Mouse (Mus musculus): ENCODE results near the gene Cib4. TPM values are rescaled to one million over a fixed set of nuclear protein-coding genes. Genes with fewer than 3 reads are reported as not detected.

Gene Cib4
- polyA plus RNA-seq, 1 experiment from 2014 or later, result not detected

DNA sequence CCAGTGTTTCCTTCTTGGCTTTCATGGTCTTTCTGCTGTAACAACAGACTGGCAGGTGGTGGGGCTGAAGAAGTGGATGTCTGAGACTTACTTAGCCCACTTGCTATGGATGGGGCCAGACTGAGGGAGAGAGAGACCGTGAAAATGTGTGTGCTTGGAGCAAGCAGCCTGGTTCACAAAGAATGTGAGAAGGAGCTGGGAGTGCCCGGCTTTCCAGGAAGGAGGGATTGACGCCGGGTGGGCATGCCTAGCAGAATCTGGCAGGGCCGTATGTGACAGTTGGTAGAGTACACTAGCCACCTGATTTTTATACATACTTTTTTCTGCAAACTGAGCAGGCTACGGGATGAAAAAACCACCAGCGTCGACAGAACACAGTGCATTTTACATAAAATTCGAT, 79.3 kb downstream of the Cib4 start:
- H3K9ac ChIP-seq, result no peak overlapping the region
- no peak for ATAC-seq

GRCm38 (mm10) chr5:30465861-30466260, 79.8 kb downstream of the Cib4 start, which contains the start of gene 1700001C02Rik:
Gene 1700001C02Rik (plus strand): TSS chr5:30466047.
- Histone ChIP-seq H3K4me3 (replicated peaks) (peak within 1 kb of the TSS; percentile 19; the same call in 1 of the 2 replicates), H3K27me3 (replicated peaks) (peaks cover 11% of the 10 kb centered on the region), H3K27ac (no peak within 1 kb of the TSS), H3K36me3 (no peaks in the 10 kb centered on the region), H3K4me2 (replicated peaks) (peak within 1 kb of the TSS; percentile 54), H3K9me3 (no peaks in the 10 kb centered on the region), H3K9ac (no peak within 1 kb of the TSS), H3K4me1 (replicated peaks) (peaks cover 16% of the 10 kb centered on the region; the same call in 1 of the 2 replicates)
- ATAC-seq, result 0 out of 2 replicates have a peak, but pooled peaks have one; percentile 31
- 13% methylated on average over 21 of the region's 21 CpGs for WGBS

More for the DNA sequence above, 79.3 kb downstream of the Cib4 start:
- no peaks in the 10 kb centered on the region for H3K9me3 ChIP-seq
- WGBS, result 36% methylated on average over 9 of the region's 9 CpGs
- H3K36me3 ChIP-seq, result no peaks in the 10 kb centered on the region
- H3K4me2 ChIP-seq (replicated peaks), result peak overlapping the region; percentile 54
- no peak overlapping the region for H3K27ac ChIP-seq
- peaks cover 16% of the 10 kb centered on the region; the same call in 1 of the 2 replicates for H3K4me1 ChIP-seq (replicated peaks)
- H3K27me3 ChIP-seq (replicated peaks), result peaks cover 11% of the 10 kb centered on the region
- peak overlapping the region; percentile 19; the same call in 1 of the 2 replicates for H3K4me3 ChIP-seq (replicated peaks)

DNA sequence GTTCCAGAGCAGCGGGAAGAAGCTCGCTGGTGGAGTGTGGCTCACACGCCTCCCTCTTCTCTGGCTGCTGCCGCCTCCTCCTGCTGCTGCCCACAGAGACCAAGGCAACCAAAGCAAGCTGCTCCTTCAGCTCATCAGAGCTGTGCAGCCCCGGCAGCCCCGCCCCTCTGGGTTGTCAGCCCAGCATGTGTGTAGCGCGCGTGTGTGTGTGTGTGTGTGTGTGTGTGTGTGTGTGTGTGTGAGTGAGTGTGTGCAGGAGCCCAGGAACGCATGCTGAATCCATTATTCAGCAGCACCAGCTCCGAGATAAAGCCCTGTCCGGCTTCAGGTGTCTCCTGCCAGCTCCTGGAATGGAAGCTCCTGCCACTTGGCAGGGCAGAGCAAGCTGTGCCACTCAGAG, 83.8 kb downstream of the Cib4 start, which contains the start of gene Otof:
Gene Otof (minus strand): TSS at position 112 of the 400 bp plus-strand sequence.
- peak; percentile 66 for ATAC-seq
- Histone ChIP-seq H3K27me3 (replicated peaks) (peaks cover 11% of the 10 kb centered on the region), H3K36me3 (no peaks in the 10 kb centered on the region), H3K4me3 (replicated peaks) (no peak within 1 kb of the TSS), H3K4me1 (replicated peaks) (peaks cover 16% of the 10 kb centered on the region; the same call in 1 of the 2 replicates), H3K9ac (no peak within 1 kb of the TSS), H3K27ac (no peak within 1 kb of the TSS), H3K9me3 (no peaks in the 10 kb centered on the region), H3K4me2 (replicated peaks) (0 out of 2 replicates have a peak within 1 kb of the TSS, but pooled peaks have one; percentile 11)
- WGBS, result 19% methylated on average over 12 of the region's 12 CpGs

- no peaks in the 10 kb centered on the region for H3K36me3 ChIP-seq
- ATAC-seq, result no peak
- 49% methylated on average over 4 of the region's 4 CpGs for WGBS
Observed at GRCm38 (mm10) chr5:30460155-30460554, 85.5 kb downstream of the Cib4 start.

DNA sequence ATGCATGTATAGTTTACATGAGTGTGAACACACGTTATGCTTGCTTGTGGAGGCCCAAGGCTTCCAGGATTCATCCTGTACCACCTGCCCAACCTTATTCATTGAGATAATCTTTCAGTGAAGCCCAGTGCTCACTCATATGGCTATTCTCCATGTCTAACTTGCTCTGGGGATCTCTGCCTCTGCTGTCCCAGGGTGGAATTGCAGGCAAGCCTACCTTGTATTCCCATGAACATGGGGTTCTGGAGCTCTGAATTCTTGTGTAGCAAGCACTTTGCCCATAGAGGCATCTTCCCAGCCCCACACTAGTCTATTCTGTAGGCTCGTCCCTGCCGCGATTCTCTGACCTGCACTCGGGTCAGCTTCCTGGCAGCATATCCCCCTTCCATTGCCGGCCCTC, 89.6 kb downstream of the Cib4 start:
- 40% methylated on average over 6 of the region's 6 CpGs for WGBS

More at GRCm38 (mm10) chr5:30460155-30460554, 85.5 kb downstream of the Cib4 start:
- Histone ChIP-seq H3K9ac (no peak overlapping the region), H3K4me2 (replicated peaks) (no peak overlapping the region), H3K9me3 (no peaks in the 10 kb centered on the region), H3K27me3 (replicated peaks) (0 out of 2 replicates have a peak, but pooled peaks cover 4% of the 10 kb centered on the region), H3K4me1 (replicated peaks) (peaks cover 10% of the 10 kb centered on the region; the same call in 1 of the 2 replicates), H3K4me3 (replicated peaks) (no peak overlapping the region), H3K27ac (no peak overlapping the region)

GRCm38 (mm10) chr5:30444327-30444895, 101.2 kb downstream of the Cib4 start:
- Histone ChIP-seq H3K4me1 (replicated peaks) (no peaks in the 10 kb centered on the region), H3K36me3 (no peaks in the 10 kb centered on the region), H3K27ac (no peak overlapping the region), H3K9ac (no peak overlapping the region), H3K9me3 (no peaks in the 10 kb centered on the region), H3K4me3 (replicated peaks) (no peak overlapping the region), H3K27me3 (replicated peaks) (no peaks in the 10 kb centered on the region), H3K4me2 (replicated peaks) (no peak overlapping the region)
- ATAC-seq, result no peak
- 74% methylated on average over 13 of the region's 13 CpGs for WGBS

More for the DNA sequence above, 89.6 kb downstream of the Cib4 start:
- Histone ChIP-seq H3K4me3 (replicated peaks) (no peak overlapping the region), H3K36me3 (no peaks in the 10 kb centered on the region), H3K4me2 (replicated peaks) (no peak overlapping the region), H3K9ac (no peak overlapping the region), H3K27me3 (replicated peaks) (no peaks in the 10 kb centered on the region), H3K9me3 (no peaks in the 10 kb centered on the region), H3K27ac (no peak overlapping the region), H3K4me1 (replicated peaks) (no peaks in the 10 kb centered on the region)
- ATAC-seq, result no peak

- H3K4me1 ChIP-seq (replicated peaks), result no peaks in the 10 kb centered on the region
- no peaks in the 10 kb centered on the region for H3K27me3 ChIP-seq (replicated peaks)
- no peak overlapping the region for H3K27ac ChIP-seq
- H3K4me3 ChIP-seq (replicated peaks), result no peak overlapping the region
- 68% methylated on average over 5 of the region's 5 CpGs for WGBS
- H3K4me2 ChIP-seq (replicated peaks), result no peak overlapping the region
- H3K36me3 ChIP-seq, result no peaks in the 10 kb centered on the region
- no peak for ATAC-seq
- H3K9ac ChIP-seq, result no peak overlapping the region
- H3K9me3 ChIP-seq, result no peaks in the 10 kb centered on the region
Observed at GRCm38 (mm10) chr5:30442196-30442595, 103.4 kb downstream of the Cib4 start.

DNA sequence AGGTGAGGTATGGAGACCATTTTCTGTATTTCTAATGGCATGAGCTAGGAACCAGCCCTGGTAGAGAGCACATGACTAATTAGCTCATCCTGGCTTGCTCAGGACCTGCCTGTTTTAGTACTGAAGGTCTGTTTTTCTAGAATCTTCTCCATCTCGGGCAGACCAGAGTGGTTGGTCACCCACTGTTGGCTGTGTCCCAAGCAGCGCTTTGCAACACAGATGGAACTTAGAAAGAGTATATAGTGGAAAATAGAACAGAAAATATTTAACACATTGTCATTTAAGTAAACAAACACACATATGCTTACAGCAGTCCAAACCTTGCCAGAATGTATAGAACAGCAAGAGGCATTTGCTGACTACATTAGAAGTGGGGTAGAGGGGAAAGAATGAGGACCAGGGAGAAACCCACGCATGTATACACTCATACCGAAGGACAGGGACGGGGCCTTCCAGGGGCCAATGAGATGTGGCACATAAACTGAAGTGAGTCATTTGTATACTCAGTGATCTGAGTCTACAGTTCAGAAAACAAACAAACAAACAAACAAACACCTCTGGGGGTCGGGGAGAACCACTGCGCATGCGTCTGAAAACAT, 105.2 kb downstream of the Cib4 start:
- Histone ChIP-seq H3K36me3 (no peaks in the 10 kb centered on the region), H3K4me2 (replicated peaks) (no peak overlapping the region), H3K9ac (no peak overlapping the region), H3K27me3 (replicated peaks) (no peaks in the 10 kb centered on the region), H3K9me3 (no peaks in the 10 kb centered on the region), H3K4me1 (replicated peaks) (no peaks in the 10 kb centered on the region), H3K4me3 (replicated peaks) (no peak overlapping the region), H3K27ac (no peak overlapping the region)
- 79% methylated on average over 8 of the region's 8 CpGs for WGBS
- ATAC-seq, result no peak

GRCm38 (mm10) chr5:30438931-30439330, 106.7 kb downstream of the Cib4 start:
- Histone ChIP-seq H3K27ac (no peak overlapping the region), H3K4me2 (replicated peaks) (no peak overlapping the region), H3K9me3 (no peaks in the 10 kb centered on the region), H3K4me1 (replicated peaks) (peaks cover under 1% of the 10 kb centered on the region; the same call in 1 of the 2 replicates), H3K4me3 (replicated peaks) (no peak overlapping the region), H3K9ac (no peak overlapping the region), H3K36me3 (no peaks in the 10 kb centered on the region), H3K27me3 (replicated peaks) (no peaks in the 10 kb centered on the region)
- WGBS, result 55% methylated on average over 2 of the region's 2 CpGs
- no peak for ATAC-seq

Other genes with a start within 250 kb of the Cib4 start
- gene Otof, start 83.9 kb downstream of the Cib4 start, polyA plus RNA-seq (2015; fragmentation: Nextera tagmentation; extraction: Ambion mirVana), result 0.66 and 0.84 TPM in 2 replicates
- not detected in 2 replicates for gene 1700001C02Rik, start 79.8 kb downstream of the Cib4 start, polyA plus RNA-seq (2015; fragmentation: Nextera tagmentation; extraction: Ambion mirVana)
- gene Kcnk3, start 42.3 kb upstream of the Cib4 start, polyA plus RNA-seq (2015; fragmentation: Nextera tagmentation; extraction: Ambion mirVana), result 24.4 and 24.9 TPM in 2 replicates
- gene Slc35f6, start 102.1 kb upstream of the Cib4 start, polyA plus RNA-seq (2015; fragmentation: Nextera tagmentation; extraction: Ambion mirVana), result 36.8 and 40.4 TPM in 2 replicates
- 216 and 224 TPM in 2 replicates for gene Cenpa, start 120.9 kb upstream of the Cib4 start, polyA plus RNA-seq (2015; fragmentation: Nextera tagmentation; extraction: Ambion mirVana)
- 6.6 and 7.1 TPM in 2 replicates for gene Dpysl5, start 165.7 kb upstream of the Cib4 start, polyA plus RNA-seq (2015; fragmentation: Nextera tagmentation; extraction: Ambion mirVana)